Mouse (Mus musculus) erythroid progenitor cell, adult 5-6 weeks (primary cell): ENCODE data around the gene Gm5148. TPM values are rescaled to one million over a fixed set of nuclear protein-coding genes. Genes with fewer than 3 reads are reported as not detected.

Source experiments
- total RNA-seq, 2 experiments: library from RNA; stranded (forward) in 1 of 2; stranded (reverse) in 1 of 2; fragments of 150-400 nt in 1 of 2; fragments of 186-747, 209-891 nt in 1 of 2; gene quantifications; 2 replicates each; pipeline versions ENCODE4 v1.2.3 to v1.2.4; 2015 to 2017; ENCODE audit warnings: low replicate concordance in 2 of 2

Gm5148 gene
- total RNA-seq, 2 experiments from 2014 or later: 0.23 TPM; not detected in 1

Other genes starting within 250 kb of the Gm5148 start
- 1.1 and 2.1 TPM in 2 replicates for gene Spry1, start 84.5 kb downstream of the Gm5148 start, total RNA-seq (2015; ENCODE audit: low replicate concordance)
- not detected in 2 replicates for gene Spry1, start 84.5 kb downstream of the Gm5148 start, total RNA-seq (2017; ENCODE audit: low replicate concordance)